Mouse (Mus musculus): Measurements from ENCODE around the gene Rab7b. TPM values are rescaled to one million over a fixed set of nuclear protein-coding genes. Genes with fewer than 3 reads are reported as not detected.

Gene Rab7b
- total and polyA plus RNA-seq, 2 experiments from 2014 or later = 2.8 to 3.1 TPM

DNA sequence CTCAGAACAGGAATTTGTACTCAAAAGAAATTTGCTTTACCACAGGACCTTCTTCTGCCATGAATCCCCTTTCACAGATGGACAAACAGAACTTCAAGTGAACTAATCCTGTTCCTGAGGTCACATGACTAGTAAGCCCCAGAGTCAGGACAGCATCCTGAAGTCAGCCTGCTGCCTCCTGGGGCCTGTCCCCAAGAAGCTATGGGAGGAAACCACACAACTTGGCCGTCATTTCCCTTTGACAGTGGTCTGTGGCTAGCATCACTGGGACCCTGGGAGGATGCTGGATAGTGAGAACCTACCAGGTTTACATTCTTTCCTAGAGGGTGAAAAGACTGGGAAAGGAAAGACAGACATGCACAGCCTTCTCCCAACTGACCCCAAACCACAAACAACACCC lies 50.3 kb downstream of the Rab7b start:
- no peak for DNase-seq (ENCODE audit: low spot score)
- Histone ChIP-seq H3K9ac (replicated peaks; ENCODE audit: low read depth, low read length) (no peak overlapping the region), H3K36me3 (replicated peaks; ENCODE audit: control insufficient read depth, insufficient read depth, low read length) (no peaks in the 10 kb centered on the region), H3K9me3 (replicated peaks; ENCODE audit: control insufficient read depth, low read length) (no peaks in the 10 kb centered on the region), H3K4me2 (ENCODE audit: low read depth, low read length) (no peak overlapping the region), H3K27ac (ENCODE audit: low read depth) (no peak overlapping the region), H3K4me3 (ENCODE audit: low read depth, low read length) (no peak overlapping the region), H3K27me3 (ENCODE audit: control insufficient read depth, insufficient read depth, low read length) (no peaks in the 10 kb centered on the region), H3K4me1 (ENCODE audit: control insufficient read depth, insufficient read depth) (peaks cover 24% of the 10 kb centered on the region)
- TF ChIP-seq CTCF (IDR thresholded peaks at IDR 0.05; ENCODE audit: low read depth) (no peak), EP300 (IDR thresholded peaks at IDR 0.05; ENCODE audit: low read depth) (no peak)
- 83% methylated on average over 1 of the region's 1 CpGs for WGBS
- no peak for ATAC-seq (ENCODE audit: insufficient read depth, low read depth)

DNA sequence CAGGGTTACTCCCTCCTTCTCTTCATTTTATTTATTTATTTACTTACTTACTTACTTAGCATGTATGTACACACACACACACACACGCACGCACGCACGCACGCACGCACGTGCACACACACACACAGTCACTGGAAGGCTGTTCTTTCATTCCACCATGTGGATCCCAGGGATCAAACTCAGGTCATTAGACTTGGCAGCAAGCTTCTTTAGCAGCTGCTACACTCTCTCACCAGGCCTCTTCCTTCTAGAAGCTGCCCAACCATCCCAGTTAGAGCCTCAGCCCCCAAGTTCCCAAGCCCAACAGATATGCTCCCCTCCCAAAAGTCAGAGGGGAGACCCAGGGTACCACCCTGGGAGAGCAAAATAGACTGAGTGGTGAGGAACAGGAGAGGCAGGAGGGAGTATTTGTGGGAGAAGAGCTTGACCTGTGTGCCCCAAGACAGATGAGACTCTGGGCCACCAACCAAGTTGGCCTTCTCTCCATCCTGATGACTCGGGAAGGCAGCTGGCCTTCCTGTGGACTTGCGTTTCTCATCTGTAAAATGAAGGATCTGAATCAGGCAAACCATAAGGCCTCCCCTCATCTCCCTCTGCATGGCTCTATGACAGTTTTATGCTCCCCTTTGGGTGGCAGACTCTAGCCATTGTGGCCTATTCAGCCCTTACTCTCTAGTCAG lies 51.1 kb downstream of the Rab7b start:
- WGBS = 86% methylated on average over 9 of the region's 9 CpGs
- Histone ChIP-seq H3K4me3 (ENCODE audit: low read depth, low read length) (no peak overlapping the region), H3K27ac (ENCODE audit: low read depth) (no peak overlapping the region), H3K4me2 (ENCODE audit: low read depth, low read length) (no peak overlapping the region), H3K36me3 (replicated peaks; ENCODE audit: control insufficient read depth, insufficient read depth, low read length) (no peaks in the 10 kb centered on the region), H3K9me3 (replicated peaks; ENCODE audit: control insufficient read depth, low read length) (no peaks in the 10 kb centered on the region), H3K4me1 (ENCODE audit: control insufficient read depth, insufficient read depth) (peaks cover 30% of the 10 kb centered on the region), H3K27me3 (ENCODE audit: control insufficient read depth, insufficient read depth, low read length) (no peaks in the 10 kb centered on the region), H3K9ac (replicated peaks; ENCODE audit: low read depth, low read length) (no peak overlapping the region)
- no peak for ATAC-seq (ENCODE audit: insufficient read depth, low read depth)
- TF ChIP-seq EP300 (IDR thresholded peaks at IDR 0.05; ENCODE audit: low read depth) = no peak
- no peak for TF ChIP-seq CTCF (IDR thresholded peaks at IDR 0.05; ENCODE audit: low read depth)
- DNase-seq (ENCODE audit: low spot score) = no peak

DNA sequence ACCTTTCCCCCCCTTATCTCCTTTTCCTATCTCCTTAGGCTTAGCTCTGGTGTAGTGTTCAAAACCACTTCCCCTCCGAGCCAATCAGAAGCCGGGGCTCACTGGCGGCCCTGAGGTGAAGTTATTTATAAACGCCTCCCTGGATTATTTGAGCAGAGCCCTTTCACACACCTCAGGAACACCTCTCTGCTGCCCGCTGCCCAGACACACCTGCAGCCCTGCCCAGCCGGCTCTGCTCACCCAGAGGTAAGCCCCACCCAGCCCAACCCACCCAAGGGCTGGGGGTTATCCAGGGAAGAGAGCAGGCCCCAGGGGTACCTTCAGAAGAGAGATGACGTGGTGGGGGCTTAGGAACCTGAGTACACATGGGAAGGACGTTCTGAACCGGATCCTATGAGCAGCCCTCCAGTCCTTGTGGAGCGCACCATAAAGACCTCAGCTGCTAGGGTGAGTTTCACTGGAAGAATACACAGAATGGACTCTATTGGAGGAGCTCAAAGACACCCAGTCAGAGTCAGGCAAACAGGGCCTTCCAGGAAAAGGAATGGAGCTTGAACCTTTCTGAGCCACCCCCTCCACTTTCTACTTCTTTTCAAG lies 55.5 kb downstream of the Rab7b start, which contains the start of gene Slc26a9:
Gene Slc26a9, plus strand, starts transcription at position 155 of the 597 bp plus-strand sequence.
- Histone ChIP-seq H3K4me3 (ENCODE audit: low read depth, low read length) (no peak within 1 kb of the TSS), H3K36me3 (replicated peaks; ENCODE audit: control insufficient read depth, insufficient read depth, low read length) (no peaks in the 10 kb centered on the region), H3K4me2 (ENCODE audit: low read depth, low read length) (no peak within 1 kb of the TSS), H3K4me1 (ENCODE audit: control insufficient read depth, insufficient read depth) (peaks cover 14% of the 10 kb centered on the region), H3K27me3 (ENCODE audit: control insufficient read depth, insufficient read depth, low read length) (0 out of 2 replicates have a peak, but pooled peaks cover 5% of the 10 kb centered on the region), H3K9ac (replicated peaks; ENCODE audit: low read depth, low read length) (no peak within 1 kb of the TSS), H3K9me3 (replicated peaks; ENCODE audit: control insufficient read depth, low read length) (no peaks in the 10 kb centered on the region), H3K27ac (ENCODE audit: low read depth) (no peak within 1 kb of the TSS)
- 68% methylated on average over 10 of the region's 10 CpGs for WGBS
- no peak for DNase-seq (ENCODE audit: low spot score)
- TF ChIP-seq EP300 (IDR thresholded peaks at IDR 0.05; ENCODE audit: low read depth) = no peak
- no peak for TF ChIP-seq CTCF (IDR thresholded peaks at IDR 0.05; ENCODE audit: low read depth)
- ATAC-seq (ENCODE audit: insufficient read depth, low read depth) = no peak

DNA sequence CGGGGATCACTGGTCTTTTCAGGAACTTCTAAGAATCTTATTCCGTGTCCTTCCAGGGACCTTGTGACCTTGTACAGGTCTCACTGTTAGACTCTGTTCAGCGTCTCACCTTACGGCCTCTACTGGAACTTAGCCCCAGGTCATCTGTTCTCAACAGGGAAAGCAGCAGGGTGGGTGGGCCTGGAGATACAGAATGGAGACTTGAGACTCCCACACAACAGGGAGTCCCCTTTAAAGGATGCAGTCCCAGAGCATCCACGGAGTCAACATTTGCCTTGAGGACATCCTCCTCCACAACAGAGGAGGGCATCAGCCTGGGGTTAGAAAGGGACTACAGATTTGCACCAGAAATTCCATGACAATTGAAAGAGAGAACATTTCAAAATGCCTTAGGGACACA lies 56.9 kb downstream of the Rab7b start:
- H3K9me3 ChIP-seq (replicated peaks; ENCODE audit: control insufficient read depth, low read length) = no peaks in the 10 kb centered on the region
- H3K36me3 ChIP-seq (replicated peaks; ENCODE audit: control insufficient read depth, insufficient read depth, low read length) = no peaks in the 10 kb centered on the region
- no peak for DNase-seq (ENCODE audit: low spot score)
- no peak overlapping the region for H3K27ac ChIP-seq (ENCODE audit: low read depth)
- TF ChIP-seq CTCF (IDR thresholded peaks at IDR 0.05; ENCODE audit: low read depth) (no peak), EP300 (IDR thresholded peaks at IDR 0.05; ENCODE audit: low read depth) (no peak)
- H3K4me3 ChIP-seq (ENCODE audit: low read depth, low read length) = no peak overlapping the region
- no peak overlapping the region for H3K4me2 ChIP-seq (ENCODE audit: low read depth, low read length)
- H3K9ac ChIP-seq (replicated peaks; ENCODE audit: low read depth, low read length) = no peak overlapping the region
- ATAC-seq (ENCODE audit: insufficient read depth, low read depth) = no peak
- 0 out of 2 replicates have a peak, but pooled peaks cover 8% of the 10 kb centered on the region for H3K27me3 ChIP-seq (ENCODE audit: control insufficient read depth, insufficient read depth, low read length)
- H3K4me1 ChIP-seq (ENCODE audit: control insufficient read depth, insufficient read depth) = peaks cover 14% of the 10 kb centered on the region
- WGBS = 73% methylated on average over 5 of the region's 5 CpGs

DNA sequence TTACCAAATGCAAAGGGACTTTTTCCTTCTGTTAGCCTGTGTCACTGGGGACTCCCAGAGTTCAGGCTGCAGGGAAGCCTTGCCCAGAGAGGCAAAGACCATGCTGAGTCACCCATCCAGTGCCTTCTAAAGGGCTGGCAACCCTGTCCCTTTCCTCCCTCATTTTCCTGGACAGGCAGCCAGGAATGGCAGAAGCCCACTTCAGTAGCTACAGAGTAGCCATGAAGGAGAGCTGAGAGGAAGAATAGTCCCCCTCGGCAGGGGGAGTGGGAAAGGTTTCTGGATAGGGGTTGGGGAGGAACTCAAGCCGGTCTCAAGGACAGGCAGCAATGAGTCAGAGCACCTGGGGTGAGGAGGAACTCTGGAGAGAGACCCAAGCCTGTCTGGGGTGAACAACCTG lies 59.3 kb downstream of the Rab7b start:
- 66% methylated on average over 2 of the region's 2 CpGs for WGBS
- Histone ChIP-seq H3K27ac (ENCODE audit: low read depth) (no peak overlapping the region), H3K4me3 (ENCODE audit: low read depth, low read length) (no peak overlapping the region), H3K4me2 (ENCODE audit: low read depth, low read length) (no peak overlapping the region), H3K27me3 (ENCODE audit: control insufficient read depth, insufficient read depth, low read length) (peaks cover 10% of the 10 kb centered on the region; the same call in 1 of the 2 replicates), H3K4me1 (ENCODE audit: control insufficient read depth, insufficient read depth) (peaks cover 19% of the 10 kb centered on the region), H3K9me3 (replicated peaks; ENCODE audit: control insufficient read depth, low read length) (no peaks in the 10 kb centered on the region), H3K36me3 (replicated peaks; ENCODE audit: control insufficient read depth, insufficient read depth, low read length) (no peaks in the 10 kb centered on the region), H3K9ac (replicated peaks; ENCODE audit: low read depth, low read length) (no peak overlapping the region)
- DNase-seq (ENCODE audit: low spot score) = no peak
- ATAC-seq (ENCODE audit: insufficient read depth, low read depth) = no peak
- TF ChIP-seq EP300 (IDR thresholded peaks at IDR 0.05; ENCODE audit: low read depth) (no peak), CTCF (IDR thresholded peaks at IDR 0.05; ENCODE audit: low read depth) (no peak)

All from heart, postnatal 0 days (tissue).